Mouse (Mus musculus): ENCODE results near the gene Tgfb2.
A peak's percentile ranks its signal among the peaks of the same experiment; 100 is the strongest.

Gene Tgfb2

GRCm38 (mm10) chr1:186702391-186703255, 3.2 kb downstream of the Tgfb2 start:
- peak in 1 of 2 experiments; percentile 37 for DNase-seq

- no peak for DNase-seq
Measured at GRCm38 (mm10) chr1:186701206-186701905, 4.4 kb downstream of the Tgfb2 start.

GRCm38 (mm10) chr1:186700496-186700895, 5.3 kb downstream of the Tgfb2 start:
- no peak for DNase-seq

GRCm38 (mm10) chr1:186698583-186699338, 7.0 kb downstream of the Tgfb2 start:
- DNase-seq: no peak

GRCm38 (mm10) chr1:186696231-186696630, 9.6 kb downstream of the Tgfb2 start:
- DNase-seq: no peak

- DNase-seq: peak; percentile 71
Measured at GRCm38 (mm10) chr1:186695361-186695760, 10.4 kb downstream of the Tgfb2 start.

- no peak for DNase-seq
Measured at GRCm38 (mm10) chr1:186692370-186692769, 13.4 kb downstream of the Tgfb2 start.

GRCm38 (mm10) chr1:186691708-186692107, 14.1 kb downstream of the Tgfb2 start:
- DNase-seq: no peak

- peak in 1 of 2 experiments; percentile 22 for DNase-seq
Measured at GRCm38 (mm10) chr1:186684041-186684440, 21.7 kb downstream of the Tgfb2 start.

- DNase-seq: no peak
Measured at GRCm38 (mm10) chr1:186682606-186683005, 23.2 kb downstream of the Tgfb2 start.

GRCm38 (mm10) chr1:186677614-186678013, 28.2 kb downstream of the Tgfb2 start:
- no peak for DNase-seq

- DNase-seq: no peak
Measured at GRCm38 (mm10) chr1:186676199-186676598, 29.6 kb downstream of the Tgfb2 start.

GRCm38 (mm10) chr1:186675263-186675662, 30.5 kb downstream of the Tgfb2 start:
- no peak for DNase-seq

- no peak for DNase-seq
Measured at GRCm38 (mm10) chr1:186674621-186675020, 31.2 kb downstream of the Tgfb2 start.

GRCm38 (mm10) chr1:186673166-186673565, 32.6 kb downstream of the Tgfb2 start:
- no peak for DNase-seq

- DNase-seq: no peak
Measured at GRCm38 (mm10) chr1:186663412-186663811, 42.4 kb downstream of the Tgfb2 start.

GRCm38 (mm10) chr1:186662996-186663395, 42.8 kb downstream of the Tgfb2 start:
- DNase-seq: no peak

- DNase-seq: no peak
Measured at GRCm38 (mm10) chr1:186661206-186661921, 44.4 kb downstream of the Tgfb2 start.

GRCm38 (mm10) chr1:186658783-186659182, 47.0 kb downstream of the Tgfb2 start:
- no peak for DNase-seq

GRCm38 (mm10) chr1:186657559-186658219, 48.1 kb downstream of the Tgfb2 start:
- DNase-seq: no peak

- DNase-seq: no peak
Measured at GRCm38 (mm10) chr1:186656732-186657329, 49.0 kb downstream of the Tgfb2 start.

GRCm38 (mm10) chr1:186656201-186656600, 49.6 kb downstream of the Tgfb2 start:
- no peak for DNase-seq
